Comparison of ENCODE assay signal across 14 mouse cellular contexts in genomic region chr11:20043256-20043655, GRCm38 (mm10).
DNase-seq lines count a peak whose midpoint lies in the region; ATAC-seq and TF ChIP-seq lines count a peak whose summit lies in the region.
"Had no signal": no experiment of that assay in that cellular context is flagged by ENCODE, and none has a peak within 500 bp of the region (broad histone marks: within the 10 kb centered on the region; RNA-seq: fewer than 3 reads in every experiment).

No protein-coding gene starts in this region.

- in situ Hi-C loops in Patski (cut with MboI; ENCODE audit: low pct_unique_long_range_greater_than_20kb) = no loop called here

- ATAC-seq in Patski = peak; percentile 61
- peak; percentile 68 for ATAC-seq in liver, embryonic 16.5 days (ENCODE audit: low read depth)
- ATAC-seq in midbrain, embryonic 13.5 days = no peak
- ATAC-seq: forebrain, embryonic 13.5 days; midbrain, embryonic 15.5 days had no signal

- POLR2A ChIA-PET in Patski (lab: Charles Lee) = no interaction called here

- DNase-seq in left cerebral cortex, adult 2 months (ENCODE audit: extremely low spot score in 1 of 2, low spot score in 2 of 2) = no peak
- DNase-seq in left cerebral cortex, postnatal 10 days (ENCODE audit: extremely low spot score in 1 of 2, low spot score in 2 of 2) = no peak
- peak; percentile 89 for DNase-seq in A20 (ENCODE audit: low read depth, low spot score)
- DNase-seq in Patski (ENCODE audit: low read depth, low spot score) = no peak
- no peak for DNase-seq in cerebellum, adult 11-12 months
- no peak for DNase-seq in kidney, adult 9 months
- DNase-seq: cerebellum, adult 9-11 months; gastrocnemius, postnatal 36 days; kidney, postnatal 36 days; lung, postnatal 14 days had no signal

- intact Hi-C loops in left cerebral cortex, adult 2 months (cut with DNase I) = no loop called here
- intact Hi-C loops in left cerebral cortex, postnatal 10 days (cut with DNase I) = loop anchor here (5.0 kb wide), 1 partner anchor 121 kb away; the partner anchor contains the start of gene Spred2

- WGBS in liver, embryonic 16.5 days (ENCODE audit: insufficient replicate concordance) = 40% methylated on average over 4 of the region's 4 CpGs
- 72% methylated on average over 4 of the region's 4 CpGs for WGBS in midbrain, embryonic 13.5 days

- peak overlapping the region; percentile 81 for H3K27ac ChIP-seq in left cerebral cortex, adult 2 months
- H3K27ac ChIP-seq in liver, embryonic 16.5 days (ENCODE audit: low read length) = no peak overlapping the region
- no peak overlapping the region for H3K27ac ChIP-seq in midbrain, embryonic 13.5 days
- H3K27ac ChIP-seq: forebrain, embryonic 13.5 days; midbrain, embryonic 15.5 days had no signal

- H3K4me1 ChIP-seq in liver, embryonic 16.5 days (ENCODE audit: control insufficient read depth, low read depth, low read length) = peaks cover 13% of the 10 kb centered on the region
- peaks cover 23% of the 10 kb centered on the region for H3K4me1 ChIP-seq in midbrain, embryonic 13.5 days (replicated peaks)

- H3K9me3 ChIP-seq in liver, embryonic 16.5 days (replicated peaks; ENCODE audit: control insufficient read depth, low read length) = no peaks in the 10 kb centered on the region; the same call in 1 of the 2 replicates
- H3K9me3 ChIP-seq in midbrain, embryonic 13.5 days = no peaks in the 10 kb centered on the region
- H3K9me3 ChIP-seq: forebrain, embryonic 13.5 days; midbrain, embryonic 15.5 days had no signal

- CTCF ChIA-PET in Patski (lab: Charles Lee) = interaction anchor here (1.0 to 2.5 kb wide), 3 partner anchors 29 to 219 kb away, joined by 3 to 6 read pairs (median 4); no protein-coding TSS in a partner anchor

- no peak for TF ChIP-seq CTCF in left cerebral cortex, adult 2 months (IDR thresholded peaks at IDR 0.05)
- TF ChIP-seq CTCF in Patski (IDR thresholded peaks at IDR 0.05) = no peak

- no peak overlapping the region for H3K4me2 ChIP-seq in liver, embryonic 16.5 days (ENCODE audit: low read depth, low read length)
- no peak overlapping the region for H3K4me2 ChIP-seq in midbrain, embryonic 13.5 days (replicated peaks)
- H3K4me2 ChIP-seq: forebrain, embryonic 13.5 days; midbrain, embryonic 15.5 days had no signal

- no peaks in the 10 kb centered on the region for H3K27me3 ChIP-seq in Patski
- no peaks in the 10 kb centered on the region for H3K27me3 ChIP-seq in liver, embryonic 16.5 days (ENCODE audit: control insufficient read depth, insufficient read depth, low read depth, low read length)
- no peaks in the 10 kb centered on the region for H3K27me3 ChIP-seq in midbrain, embryonic 13.5 days
- H3K27me3 ChIP-seq: forebrain, embryonic 13.5 days; midbrain, embryonic 15.5 days had no signal

- H3K4me3 ChIP-seq in left cerebral cortex, adult 2 months = no peak overlapping the region
- H3K4me3 ChIP-seq in liver, embryonic 16.5 days (ENCODE audit: low read depth, low read length) = no peak overlapping the region
- H3K4me3 ChIP-seq in midbrain, embryonic 13.5 days (replicated peaks) = no peak overlapping the region
- H3K4me3 ChIP-seq: forebrain, embryonic 13.5 days; midbrain, embryonic 15.5 days had no signal

- no peak overlapping the region for H3K9ac ChIP-seq in liver, embryonic 16.5 days (ENCODE audit: low read depth, low read length)
- no peak overlapping the region for H3K9ac ChIP-seq in midbrain, embryonic 13.5 days (replicated peaks)
- H3K9ac ChIP-seq: forebrain, embryonic 13.5 days; midbrain, embryonic 15.5 days had no signal

- H3K36me3 ChIP-seq in liver, embryonic 16.5 days (ENCODE audit: control insufficient read depth, insufficient read depth) = no peaks in the 10 kb centered on the region
- no peaks in the 10 kb centered on the region for H3K36me3 ChIP-seq in midbrain, embryonic 13.5 days
- H3K36me3 ChIP-seq: midbrain, embryonic 15.5 days had no signal
